Mouse (Mus musculus) hematopoietic stem cell, adult 5-6 weeks (primary cell): ENCODE results near the gene Hopx. TPM values are rescaled to one million over a fixed set of nuclear protein-coding genes. Genes with fewer than 3 reads are reported as not detected.

Experiments
- ATAC-seq, 2 experiments: fragments of 125-278 bp in 1 of 2; replicated peaks in 1 of 2; 2 replicates each; pipeline ENCODE4 v1.8.0; 2016 to 2017; ENCODE audit warnings: inconsistent platforms in 2 of 2, mild to moderate bottlenecking in 2 of 2, moderate number of reproducible peaks in 2 of 2, low read depth in 1 of 2, moderate TSS enrichment in 1 of 2; ENCODE audit not compliant: low FRiP score in 2 of 2, poor library complexity in 2 of 2, severe bottlenecking in 2 of 2, insufficient read depth in 1 of 2, low TSS enrichment in 1 of 2
- total RNA-seq: library from RNA; stranded (forward); fragments of 172-1452, 232-1000 nt; gene quantifications from 2 replicates; pipeline ENCODE4 v1.2.3, GENCODE M21; 2017

The Hopx gene
- total RNA-seq, 1 experiment from 2014 or later, result 2.6 TPM

DNA sequence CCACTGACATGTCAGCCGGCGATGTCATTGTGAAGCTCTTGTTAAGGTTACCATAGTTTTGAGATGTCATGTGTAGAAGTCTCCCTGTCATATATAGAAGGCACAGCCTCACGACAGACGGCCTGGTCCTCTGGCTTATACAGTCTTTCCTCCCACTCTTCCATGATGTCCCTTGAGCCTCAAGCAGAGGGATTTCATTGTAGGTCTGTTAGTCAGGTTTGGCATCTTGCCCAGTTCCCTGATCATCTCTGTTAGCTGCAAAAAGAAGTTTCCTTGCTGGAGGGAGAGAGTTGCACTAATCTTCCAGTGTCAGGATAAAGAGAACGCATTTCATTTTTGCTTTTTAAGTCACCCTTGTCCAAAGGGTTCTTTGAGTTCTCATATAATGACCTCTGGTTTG, 62.3 kb downstream of the Hopx start:
- no peak for ATAC-seq

DNA sequence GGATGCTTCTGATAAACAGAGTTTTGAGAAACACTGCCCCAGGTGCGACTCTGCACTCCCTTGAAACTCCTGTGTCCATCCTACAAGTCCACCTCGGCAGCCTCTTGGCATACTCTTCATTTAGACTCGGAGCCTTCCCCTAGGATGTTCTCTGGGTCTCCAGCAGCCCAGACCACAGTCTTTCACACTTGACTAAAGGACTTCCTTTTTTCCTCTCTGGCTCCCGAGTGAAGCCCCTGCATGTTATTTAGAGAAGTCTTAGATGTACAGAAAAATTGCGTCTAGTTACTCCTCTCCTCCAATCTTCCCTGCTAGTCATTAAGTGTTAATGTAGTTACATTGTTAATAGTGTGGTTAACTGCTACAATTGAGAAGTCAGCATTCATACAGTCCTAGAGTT, 70.6 kb downstream of the Hopx start:
- ATAC-seq, result peak; percentile 42 to 72; a peak in 3 of 4 replicates

DNA sequence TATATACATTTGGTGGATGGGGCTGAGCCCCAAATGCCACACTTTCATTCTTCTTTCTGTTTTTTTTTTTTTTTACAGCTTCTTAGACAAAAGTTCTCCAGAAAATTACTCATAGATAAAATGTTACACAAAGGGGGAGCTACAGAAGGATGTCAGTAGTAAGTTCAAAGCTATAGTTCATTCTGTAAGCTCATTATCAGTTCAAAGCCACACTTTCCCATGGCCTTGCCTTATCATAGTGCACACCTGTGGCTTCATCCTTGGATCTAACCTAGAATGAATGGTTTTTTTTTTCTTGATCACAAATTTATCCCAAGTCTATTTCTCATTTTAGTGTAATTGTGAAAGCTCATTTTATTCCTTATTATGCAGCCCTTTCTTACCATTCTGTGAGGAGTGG, 75.5 kb downstream of the Hopx start:
- ATAC-seq, result no peak

DNA sequence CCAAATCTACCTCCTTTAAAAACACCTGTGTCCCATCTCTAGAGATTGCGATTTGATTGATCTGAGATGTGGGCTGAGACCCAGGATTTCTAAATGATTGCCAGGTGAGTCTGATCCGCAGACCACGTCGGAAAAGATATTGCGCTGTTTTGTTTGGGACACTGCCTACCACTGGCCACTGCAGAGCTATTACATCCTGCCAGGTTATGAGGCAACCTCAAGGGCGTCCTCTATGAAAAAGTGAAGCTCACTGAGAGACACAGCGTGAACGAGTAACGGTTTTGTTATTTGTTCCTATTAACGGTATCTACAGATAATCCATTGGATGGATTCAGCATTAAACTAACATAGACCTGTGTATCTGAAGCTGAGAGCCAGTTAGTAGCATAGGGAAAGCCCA, 76.5 kb downstream of the Hopx start:
- peak; percentile 58 to 69; a peak in 3 of 4 replicates for ATAC-seq

Other genes with a start within 250 kb of the Hopx start
- 16.7 and 55.0 TPM in 2 replicates for gene Aasdh, start 209.6 kb downstream of the Hopx start, total RNA-seq
- gene Paics, start 163.8 kb downstream of the Hopx start, total RNA-seq, result 452 and 581 TPM in 2 replicates
- gene Ppat, start 163.5 kb downstream of the Hopx start, total RNA-seq, result 72.3 and 95.1 TPM in 2 replicates
- gene Srp72, start 140.4 kb downstream of the Hopx start, total RNA-seq, result 130 and 142 TPM in 2 replicates
- gene Arl9, start 111.1 kb downstream of the Hopx start, total RNA-seq, result not detected in 2 replicates
- gene Thegl, start 99.1 kb downstream of the Hopx start, total RNA-seq, result not detected in 2 replicates
- gene Spink2, start 96.3 kb upstream of the Hopx start, total RNA-seq, result not detected in 2 replicates
- 65.3 and 81.2 TPM in 2 replicates for gene Rest, start 150.4 kb upstream of the Hopx start, total RNA-seq
- 16.6 and 26.0 TPM in 2 replicates for gene Noa1, start 195.0 kb upstream of the Hopx start, total RNA-seq
- 139 and 180 TPM in 2 replicates for gene Polr2b, start 195.0 kb upstream of the Hopx start, total RNA-seq